Comparison of ENCODE assay signal across 8 mouse cellular contexts in the genomic region with DNA sequence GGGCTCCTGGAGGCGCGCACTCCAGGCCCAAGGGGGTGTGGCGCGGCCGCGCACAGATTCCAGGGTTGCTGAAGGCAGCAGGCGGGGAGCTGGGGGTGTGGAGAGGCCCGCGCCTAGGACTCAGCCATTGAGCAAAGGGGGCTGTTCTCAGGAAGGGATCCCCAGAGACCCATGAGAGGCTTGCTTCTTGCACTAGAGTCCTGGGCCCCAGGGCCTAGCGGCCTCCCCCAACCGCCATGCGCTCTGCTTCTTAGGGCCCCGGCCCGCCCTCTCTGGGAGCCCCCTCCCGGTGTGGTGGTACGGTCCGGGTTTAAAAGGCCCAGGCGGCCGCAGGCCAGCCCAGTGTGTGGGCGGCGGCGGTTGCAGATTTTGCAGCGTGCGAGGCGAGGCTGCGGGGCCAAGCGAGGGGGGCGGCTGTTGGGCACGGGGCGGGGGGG. TPM values are rescaled to one million over a fixed set of nuclear protein-coding genes. Genes with fewer than 3 reads are reported as not detected.
A peak's percentile ranks its signal among the peaks of the same experiment; 100 is the strongest.
DNase-seq lines count a peak whose midpoint lies in the region; ATAC-seq lines count a peak whose summit lies in the region.

A gene (plus strand): TSS at position 342 of the 437 bp plus-strand sequence.

- peak; percentile 87 for ATAC-seq in frontal cortex, adult (ENCODE audit: low TSS enrichment)
- peak; percentile 75 to 81 for ATAC-seq in hematopoietic stem cell, adult 5-6 weeks (replicated peaks in 1 of 2; ENCODE audit: insufficient read depth in 1 of 2, low FRiP score in 2 of 2, low TSS enrichment in 1 of 2, low read depth in 1 of 2, poor library complexity in 2 of 2, severe bottlenecking in 2 of 2)

- DNase-seq in Muller cell, postnatal 12 days (ENCODE audit: inconsistent ontology term), result peak; percentile 85
- peak; percentile 66 for DNase-seq in cerebellum, adult 8-10 months
- DNase-seq in layer of hippocampus, postnatal 10 days (ENCODE audit: low spot score in 2 of 2), result peak; percentile 62 to 77
- DNase-seq in lung, postnatal 10 days, result peak; percentile 74
- peak; percentile 79 for DNase-seq in ovary, postnatal 36 days (ENCODE audit: low spot score)
- peak; percentile 60 for DNase-seq in thymus, postnatal 25 days

RNA-seq across cellular contexts. Expression of the gene that starts here (rescaled TPM):
- 6.0 and 6.2 TPM in 2 replicates for total RNA-seq in hematopoietic stem cell, adult 5-6 weeks (2017)
- total RNA-seq in layer of hippocampus, postnatal 10 days (2021), result 10 to 100 TPM; 79.2 to 80.1 TPM

Comparison
In these comparisons a context has a peak if more than half of its experiments do, and no peak if none do; other contexts are left out.
1. Peak in every context shown above with its lines: DNase-seq and ATAC-seq.
2. RNA of the gene that starts here (total RNA-seq): 79.2 to 80.1 TPM in layer of hippocampus, postnatal 10 days; 6.0 to 6.2 TPM in hematopoietic stem cell, adult 5-6 weeks; every median in the first group is over 10 times any median in the second.